Mouse (Mus musculus): ENCODE measurements around the gene Dab2ip.

Gene Dab2ip

GRCm38 (mm10) chr2:35558826-35559550 is 922 bp downstream of the Dab2ip start:
- DNase-seq (ENCODE audit: low read depth, low spot score): no peak

GRCm38 (mm10) chr2:35559551-35559835 is 1.4 kb downstream of the Dab2ip start:
- no peak for DNase-seq (ENCODE audit: low read depth, low spot score)

GRCm38 (mm10) chr2:35563722-35564121 is 5.7 kb downstream of the Dab2ip start:
- DNase-seq (ENCODE audit: low read depth, low spot score): no peak

- DNase-seq (ENCODE audit: low read depth, low spot score): no peak
Observed at GRCm38 (mm10) chr2:35565051-35565836, 7.2 kb downstream of the Dab2ip start.

GRCm38 (mm10) chr2:35566957-35567693 is 9.1 kb downstream of the Dab2ip start:
- no peak for DNase-seq (ENCODE audit: low read depth, low spot score)

- no peak for DNase-seq (ENCODE audit: low read depth, low spot score)
Observed at GRCm38 (mm10) chr2:35567694-35568149, 9.7 kb downstream of the Dab2ip start.

GRCm38 (mm10) chr2:35570743-35571142 is 12.7 kb downstream of the Dab2ip start:
- DNase-seq (ENCODE audit: low read depth, low spot score): no peak

- no peak for DNase-seq (ENCODE audit: low read depth, low spot score)
Observed at GRCm38 (mm10) chr2:35574643-35575042, 16.6 kb downstream of the Dab2ip start.

- no peak for DNase-seq (ENCODE audit: low read depth, low spot score)
Observed at GRCm38 (mm10) chr2:35576675-35577074, 18.6 kb downstream of the Dab2ip start.

GRCm38 (mm10) chr2:35580111-35580510 is 22.0 kb downstream of the Dab2ip start:
- DNase-seq (ENCODE audit: low read depth, low spot score): no peak

GRCm38 (mm10) chr2:35581501-35582340 is 23.7 kb downstream of the Dab2ip start:
- peak; percentile 1 for DNase-seq (ENCODE audit: low read depth, low spot score)

- peak; percentile 2 for DNase-seq (ENCODE audit: low read depth, low spot score)
Observed at GRCm38 (mm10) chr2:35582341-35582941, 24.4 kb downstream of the Dab2ip start.

- DNase-seq (ENCODE audit: low read depth, low spot score): no peak
Observed at GRCm38 (mm10) chr2:35583406-35583805, 25.3 kb downstream of the Dab2ip start.

- DNase-seq (ENCODE audit: low read depth, low spot score): no peak
Observed at GRCm38 (mm10) chr2:35584011-35584410, 25.9 kb downstream of the Dab2ip start.

- DNase-seq (ENCODE audit: low read depth, low spot score): no peak
Observed at GRCm38 (mm10) chr2:35588368-35588767, 30.3 kb downstream of the Dab2ip start.

GRCm38 (mm10) chr2:35589385-35589784 is 31.3 kb downstream of the Dab2ip start:
- no peak for DNase-seq (ENCODE audit: low read depth, low spot score)

- no peak for DNase-seq (ENCODE audit: low read depth, low spot score)
Observed at GRCm38 (mm10) chr2:35589800-35590199, 31.7 kb downstream of the Dab2ip start.

GRCm38 (mm10) chr2:35591961-35592724 is 34.1 kb downstream of the Dab2ip start:
- no peak for DNase-seq (ENCODE audit: low read depth, low spot score)

GRCm38 (mm10) chr2:35592725-35593392 is 34.8 kb downstream of the Dab2ip start:
- no peak for DNase-seq (ENCODE audit: low read depth, low spot score)

GRCm38 (mm10) chr2:35593889-35594288 is 35.8 kb downstream of the Dab2ip start:
- DNase-seq (ENCODE audit: low read depth, low spot score): no peak

All from CD4-positive, CD25-positive, alpha-beta regulatory T cell, adult 2 months (primary cell).